Mouse (Mus musculus) macrophage (primary cell): ENCODE results near the gene Ogfrl1. TPM values are rescaled to one million over a fixed set of nuclear protein-coding genes. Genes with fewer than 3 reads are reported as not detected.
A peak's percentile ranks its signal among the peaks of the same experiment; 100 is the strongest.

Experiments used
- H3K27ac ChIP-seq: fragments of 350-480 bp; formaldehyde crosslinking; 2 replicates; pipeline ENCODE4 v1.9.0; 2021
- H3K36me3 ChIP-seq: fragments of 350-480 bp; formaldehyde crosslinking; 2 replicates; pipeline ENCODE4 v1.9.0; 2021; ENCODE audit errors: inconsistent target
- H3K4me3 ChIP-seq: fragments of 350-480 bp; formaldehyde crosslinking; 2 replicates; pipeline ENCODE4 v1.9.0; 2021; ENCODE audit errors: inconsistent target
- H3K79me2 ChIP-seq: fragments of 350-480 bp; formaldehyde crosslinking; 2 replicates; pipeline ENCODE4 v1.9.0; 2021; ENCODE audit errors: inconsistent target
- WGBS: methylation state at CpG from one replicate; pipeline ENCODE4 v1.1.7; 2026; ENCODE audit warnings: inconsistent platforms; ENCODE audit not compliant: missing documents; 5-methylcytosine and 5-hydroxymethylcytosine counted together
- polyA plus RNA-seq: library from polyadenylated mRNA; stranded (reverse); fragments of 250-400 nt; gene quantifications from 3 replicates; pipeline ENCODE4 v1.2.4, GENCODE M21; 2018; ENCODE audit warnings: inconsistent platforms

Ogfrl1 gene
- polyA plus RNA-seq, 1 experiment from 2014 or later = 20.9 TPM

- peak overlapping the region; percentile 57 for H3K4me3 ChIP-seq
- no peaks in the 10 kb centered on the region for H3K36me3 ChIP-seq
- H3K79me2 ChIP-seq = peaks cover 39% of the 10 kb centered on the region
- peak overlapping the region; percentile 28; the same call in 1 of the 2 replicates for H3K27ac ChIP-seq
- WGBS = 1% methylated on average over 21 of the region's 21 CpGs
Measured at GRCm38 (mm10) chr1:23382461-23382805, 15.1 kb downstream of the Ogfrl1 start.

GRCm38 (mm10) chr1:23382037-23382436, 15.5 kb downstream of the Ogfrl1 start:
- under 1% methylated on average over 9 of the region's 9 CpGs for WGBS
- H3K4me3 ChIP-seq = peak overlapping the region; percentile 57
- peak overlapping the region; percentile 28; the same call in 1 of the 2 replicates for H3K27ac ChIP-seq
- H3K36me3 ChIP-seq = no peaks in the 10 kb centered on the region
- peaks cover 43% of the 10 kb centered on the region for H3K79me2 ChIP-seq

- peak overlapping the region; percentile 22 for H3K4me3 ChIP-seq
- H3K36me3 ChIP-seq = peaks cover 9% of the 10 kb centered on the region
- 5% methylated on average over 17 of the region's 17 CpGs for WGBS
- H3K79me2 ChIP-seq = peaks cover 50% of the 10 kb centered on the region
- H3K27ac ChIP-seq = peak overlapping the region; percentile 57
Measured at GRCm38 (mm10) chr1:23379911-23380740, 17.4 kb downstream of the Ogfrl1 start.

GRCm38 (mm10) chr1:23379321-23379720, 18.3 kb downstream of the Ogfrl1 start:
- Histone ChIP-seq H3K4me3 (no peak overlapping the region), H3K27ac (peak overlapping the region; percentile 57; the same call in 1 of the 2 replicates), H3K36me3 (peaks cover 14% of the 10 kb centered on the region), H3K79me2 (peaks cover 50% of the 10 kb centered on the region)
- WGBS = 71% methylated on average over 6 of the region's 6 CpGs

GRCm38 (mm10) chr1:23377572-23377971, 20.0 kb downstream of the Ogfrl1 start:
- Histone ChIP-seq H3K27ac (no peak overlapping the region), H3K4me3 (no peak overlapping the region), H3K36me3 (peaks cover 14% of the 10 kb centered on the region), H3K79me2 (peaks cover 50% of the 10 kb centered on the region)
- 98% methylated on average over 5 of the region's 13 CpGs for WGBS

- Histone ChIP-seq H3K27ac (no peak overlapping the region), H3K36me3 (peaks cover 35% of the 10 kb centered on the region), H3K4me3 (no peak overlapping the region), H3K79me2 (peaks cover 28% of the 10 kb centered on the region)
- 98% methylated on average over 4 of the region's 4 CpGs for WGBS
Measured at GRCm38 (mm10) chr1:23374156-23374555, 23.4 kb downstream of the Ogfrl1 start.

GRCm38 (mm10) chr1:23365614-23366013, 32.0 kb downstream of the Ogfrl1 start:
- no peak overlapping the region for H3K4me3 ChIP-seq
- peaks cover 9% of the 10 kb centered on the region; the same call in 1 of the 2 replicates for H3K36me3 ChIP-seq
- H3K79me2 ChIP-seq = no peaks in the 10 kb centered on the region
- H3K27ac ChIP-seq = no peak overlapping the region
- WGBS = 100% methylated on average over 2 of the region's 2 CpGs

GRCm38 (mm10) chr1:23352895-23353294, 44.7 kb downstream of the Ogfrl1 start:
- H3K27ac ChIP-seq = no peak overlapping the region
- no peaks in the 10 kb centered on the region for H3K79me2 ChIP-seq
- H3K4me3 ChIP-seq = no peak overlapping the region
- WGBS = 95% methylated on average over 6 of the region's 6 CpGs
- H3K36me3 ChIP-seq = no peaks in the 10 kb centered on the region

- H3K27ac ChIP-seq = no peak overlapping the region
- WGBS = 84% methylated on average over 4 of the region's 4 CpGs
- H3K79me2 ChIP-seq = no peaks in the 10 kb centered on the region
Measured at GRCm38 (mm10) chr1:23351756-23352155, 45.8 kb downstream of the Ogfrl1 start.

GRCm38 (mm10) chr1:23345633-23346032, 51.9 kb downstream of the Ogfrl1 start:
- H3K36me3 ChIP-seq = no peaks in the 10 kb centered on the region
- 9% methylated on average over 3 of the region's 3 CpGs for WGBS
- no peak overlapping the region for H3K27ac ChIP-seq
- no peaks in the 10 kb centered on the region for H3K79me2 ChIP-seq
- H3K4me3 ChIP-seq = no peak overlapping the region

More at GRCm38 (mm10) chr1:23351756-23352155, 45.8 kb downstream of the Ogfrl1 start:
- no peaks in the 10 kb centered on the region for H3K36me3 ChIP-seq
- no peak overlapping the region for H3K4me3 ChIP-seq

- Histone ChIP-seq H3K4me3 (no peak overlapping the region), H3K36me3 (no peaks in the 10 kb centered on the region), H3K79me2 (no peaks in the 10 kb centered on the region), H3K27ac (no peak overlapping the region)
- WGBS = 98% methylated on average over 4 of the region's 4 CpGs
Measured at GRCm38 (mm10) chr1:23342864-23343263, 54.7 kb downstream of the Ogfrl1 start.

- Histone ChIP-seq H3K79me2 (no peaks in the 10 kb centered on the region), H3K36me3 (no peaks in the 10 kb centered on the region), H3K27ac (no peak overlapping the region), H3K4me3 (no peak overlapping the region)
- 85% methylated on average over 3 of the region's 3 CpGs for WGBS
Measured at GRCm38 (mm10) chr1:23342224-23342623, 55.3 kb downstream of the Ogfrl1 start.

GRCm38 (mm10) chr1:23335726-23336363, 61.7 kb downstream of the Ogfrl1 start:
- no peaks in the 10 kb centered on the region for H3K36me3 ChIP-seq
- no peaks in the 10 kb centered on the region for H3K79me2 ChIP-seq
- 86% methylated on average over 13 of the region's 13 CpGs for WGBS
- H3K4me3 ChIP-seq = no peak overlapping the region
- H3K27ac ChIP-seq = no peak overlapping the region

GRCm38 (mm10) chr1:23335050-23335449, 62.5 kb downstream of the Ogfrl1 start:
- Histone ChIP-seq H3K4me3 (no peak overlapping the region), H3K36me3 (no peaks in the 10 kb centered on the region), H3K79me2 (no peaks in the 10 kb centered on the region), H3K27ac (no peak overlapping the region)
- WGBS = 91% methylated on average over 4 of the region's 4 CpGs

- Histone ChIP-seq H3K4me3 (no peak overlapping the region), H3K27ac (no peak overlapping the region), H3K36me3 (no peaks in the 10 kb centered on the region), H3K79me2 (no peaks in the 10 kb centered on the region)
- WGBS = 98% methylated on average over 4 of the region's 4 CpGs
Measured at GRCm38 (mm10) chr1:23332192-23332591, 65.4 kb downstream of the Ogfrl1 start.
